Mouse (Mus musculus): ENCODE results near the gene Pole4. TPM values are rescaled to one million over a fixed set of nuclear protein-coding genes. Genes with fewer than 3 reads are reported as not detected.
A peak's percentile ranks its signal among the peaks of the same experiment; 100 is the strongest.
"Not testable (repeated sequence)": the region's sequence is repeated elsewhere in the genome, so short reads cannot be mapped to it uniquely, and the experiment has no call there.

Gene Pole4
- polyA plus RNA-seq, 1 experiment, result 54.0 TPM

- Histone ChIP-seq H3K4me1 (ENCODE audit: control insufficient read depth, insufficient read depth, low read length) (peaks cover 4% of the 10 kb centered on the region), H3K27ac (ENCODE audit: insufficient read depth, low read length) (peak overlapping the region; percentile 39), H3K9ac (ENCODE audit: low read depth, poor library complexity, severe bottlenecking) (no peak overlapping the region), H3K27me3 (ENCODE audit: control insufficient read depth, insufficient read depth, low read length, poor library complexity, severe bottlenecking) (no peaks in the 10 kb centered on the region), H3K36me3 (ENCODE audit: control insufficient read depth, insufficient read depth, low read length, poor library complexity, severe bottlenecking) (no peaks in the 10 kb centered on the region), H3K9me3 (replicated peaks; ENCODE audit: control insufficient read depth, insufficient read depth, low read length, poor library complexity, severe bottlenecking) (no peaks in the 10 kb centered on the region), H3K4me3 (ENCODE audit: low read depth, low read length) (no peak overlapping the region)
- TF ChIP-seq CTCF (IDR thresholded peaks at IDR 0.05; ENCODE audit: low read depth, low read length), result no peak
- no peak for TF ChIP-seq POLR2A (IDR thresholded peaks at IDR 0.05; ENCODE audit: insufficient read depth, low read length)
- TF ChIP-seq EP300 (IDR thresholded peaks at IDR 0.05; ENCODE audit: insufficient read depth, low read depth, low read length), result no peak
These were observed 5.3 kb downstream of the Pole4 start for GRCm38 (mm10) chr6:82699831-82700230.

- Histone ChIP-seq H3K27ac (ENCODE audit: insufficient read depth, low read length) (no peak overlapping the region), H3K36me3 (ENCODE audit: control insufficient read depth, insufficient read depth, low read length, poor library complexity, severe bottlenecking) (no peaks in the 10 kb centered on the region), H3K4me3 (ENCODE audit: low read depth, low read length) (no peak overlapping the region), H3K4me1 (ENCODE audit: control insufficient read depth, insufficient read depth, low read length) (peaks cover 4% of the 10 kb centered on the region), H3K9me3 (replicated peaks; ENCODE audit: control insufficient read depth, insufficient read depth, low read length, poor library complexity, severe bottlenecking) (no peaks in the 10 kb centered on the region), H3K27me3 (ENCODE audit: control insufficient read depth, insufficient read depth, low read length, poor library complexity, severe bottlenecking) (no peaks in the 10 kb centered on the region), H3K9ac (ENCODE audit: low read depth, poor library complexity, severe bottlenecking) (no peak overlapping the region)
- TF ChIP-seq EP300 (IDR thresholded peaks at IDR 0.05; ENCODE audit: insufficient read depth, low read depth, low read length) (no peak), POLR2A (IDR thresholded peaks at IDR 0.05; ENCODE audit: insufficient read depth, low read length) (no peak), CTCF (IDR thresholded peaks at IDR 0.05; ENCODE audit: low read depth, low read length) (no peak)
These were observed 8.4 kb downstream of the Pole4 start for GRCm38 (mm10) chr6:82696736-82697135.

GRCm38 (mm10) chr6:82694668-82695067 lies 10.5 kb downstream of the Pole4 start:
- TF ChIP-seq EP300 (IDR thresholded peaks at IDR 0.05; ENCODE audit: insufficient read depth, low read depth, low read length) (no peak), POLR2A (IDR thresholded peaks at IDR 0.05; ENCODE audit: insufficient read depth, low read length) (no peak), CTCF (IDR thresholded peaks at IDR 0.05; ENCODE audit: low read depth, low read length) (no peak)
- no peaks in the 10 kb centered on the region for H3K27me3 ChIP-seq (ENCODE audit: control insufficient read depth, insufficient read depth, low read length, poor library complexity, severe bottlenecking)
- no peaks in the 10 kb centered on the region for H3K36me3 ChIP-seq (ENCODE audit: control insufficient read depth, insufficient read depth, low read length, poor library complexity, severe bottlenecking)
- no peak overlapping the region for H3K4me3 ChIP-seq (ENCODE audit: low read depth, low read length)
- no peaks in the 10 kb centered on the region for H3K4me1 ChIP-seq (ENCODE audit: control insufficient read depth, insufficient read depth, low read length)
- no peak overlapping the region for H3K9ac ChIP-seq (ENCODE audit: low read depth, poor library complexity, severe bottlenecking)
- H3K27ac ChIP-seq (ENCODE audit: insufficient read depth, low read length), result no peak overlapping the region
- H3K9me3 ChIP-seq (replicated peaks; ENCODE audit: control insufficient read depth, insufficient read depth, low read length, poor library complexity, severe bottlenecking), result no peaks in the 10 kb centered on the region

GRCm38 (mm10) chr6:82689474-82689873 lies 15.7 kb downstream of the Pole4 start:
- Histone ChIP-seq H3K9ac (ENCODE audit: low read depth, poor library complexity, severe bottlenecking) (no peak overlapping the region; the same call in 1 of the 2 replicates), H3K27ac (ENCODE audit: insufficient read depth, low read length) (peak overlapping the region; percentile 99), H3K27me3 (ENCODE audit: control insufficient read depth, insufficient read depth, low read length, poor library complexity, severe bottlenecking) (no peaks in the 10 kb centered on the region), H3K9me3 (replicated peaks; ENCODE audit: control insufficient read depth, insufficient read depth, low read length, poor library complexity, severe bottlenecking) (no peaks in the 10 kb centered on the region), H3K4me3 (ENCODE audit: low read depth, low read length) (no peak overlapping the region), H3K36me3 (ENCODE audit: control insufficient read depth, insufficient read depth, low read length, poor library complexity, severe bottlenecking) (no peaks in the 10 kb centered on the region; the same call in 1 of the 2 replicates), H3K4me1 (ENCODE audit: control insufficient read depth, insufficient read depth, low read length) (no peaks in the 10 kb centered on the region)
- TF ChIP-seq EP300 (IDR thresholded peaks at IDR 0.05; ENCODE audit: insufficient read depth, low read depth, low read length), result no peak
- no peak for TF ChIP-seq CTCF (IDR thresholded peaks at IDR 0.05; ENCODE audit: low read depth, low read length)
- no peak for TF ChIP-seq POLR2A (IDR thresholded peaks at IDR 0.05; ENCODE audit: insufficient read depth, low read length)

DNA sequence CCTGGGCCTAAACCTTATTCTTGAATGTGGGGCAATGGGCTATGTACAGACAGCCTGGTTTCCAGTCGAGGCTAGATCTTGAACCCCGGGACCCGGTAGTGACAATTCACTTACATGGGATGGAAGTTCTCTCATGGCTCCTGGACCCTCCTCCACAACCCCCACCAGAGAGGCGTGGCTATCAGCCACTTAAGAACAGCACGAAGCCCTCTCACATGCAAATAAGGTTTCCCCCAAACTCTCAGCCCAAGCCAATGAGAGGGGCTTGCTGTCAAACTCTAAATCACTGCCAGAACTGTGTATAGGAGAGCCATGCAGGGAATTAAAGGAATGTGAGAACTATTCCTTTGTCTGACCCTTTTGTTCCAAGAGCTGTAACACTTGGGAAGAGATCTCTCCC lies 16.6 kb downstream of the Pole4 start:
- H3K9me3 ChIP-seq (replicated peaks; ENCODE audit: control insufficient read depth, insufficient read depth, low read length, poor library complexity, severe bottlenecking), result not testable (repeated sequence)

GRCm38 (mm10) chr6:82684136-82684535 lies 21.0 kb downstream of the Pole4 start:
- TF ChIP-seq CTCF (IDR thresholded peaks at IDR 0.05; ENCODE audit: low read depth, low read length) (no peak), POLR2A (IDR thresholded peaks at IDR 0.05; ENCODE audit: insufficient read depth, low read length) (no peak), EP300 (IDR thresholded peaks at IDR 0.05; ENCODE audit: insufficient read depth, low read depth, low read length) (no peak)
- no peaks in the 10 kb centered on the region for H3K27me3 ChIP-seq (ENCODE audit: control insufficient read depth, insufficient read depth, low read length, poor library complexity, severe bottlenecking)
- H3K9me3 ChIP-seq (replicated peaks; ENCODE audit: control insufficient read depth, insufficient read depth, low read length, poor library complexity, severe bottlenecking), result no peaks in the 10 kb centered on the region

More for the DNA sequence above, 16.6 kb downstream of the Pole4 start:
- not testable (repeated sequence) for H3K9ac ChIP-seq (ENCODE audit: low read depth, poor library complexity, severe bottlenecking); H3K4me1 ChIP-seq (ENCODE audit: control insufficient read depth, insufficient read depth, low read length); H3K27me3 ChIP-seq (ENCODE audit: control insufficient read depth, insufficient read depth, low read length, poor library complexity, severe bottlenecking); H3K36me3 ChIP-seq (ENCODE audit: control insufficient read depth, insufficient read depth, low read length, poor library complexity, severe bottlenecking)
- peak overlapping the region; percentile 15; the same call in 1 of the 2 replicates for H3K4me3 ChIP-seq (ENCODE audit: low read depth, low read length)
- peak overlapping the region; percentile 99 for H3K27ac ChIP-seq (ENCODE audit: insufficient read depth, low read length)

GRCm38 (mm10) chr6:82679286-82679685 lies 25.9 kb downstream of the Pole4 start:
- H3K27me3 ChIP-seq (ENCODE audit: control insufficient read depth, insufficient read depth, low read length, poor library complexity, severe bottlenecking); H3K9me3 ChIP-seq (replicated peaks; ENCODE audit: control insufficient read depth, insufficient read depth, low read length, poor library complexity, severe bottlenecking): not testable (repeated sequence)

More at GRCm38 (mm10) chr6:82684136-82684535, 21.0 kb downstream of the Pole4 start:
- no peak overlapping the region for H3K4me3 ChIP-seq (ENCODE audit: low read depth, low read length)
- H3K9ac ChIP-seq (ENCODE audit: low read depth, poor library complexity, severe bottlenecking), result no peak overlapping the region
- H3K27ac ChIP-seq (ENCODE audit: insufficient read depth, low read length), result no peak overlapping the region
- no peaks in the 10 kb centered on the region; the same call in 1 of the 2 replicates for H3K36me3 ChIP-seq (ENCODE audit: control insufficient read depth, insufficient read depth, low read length, poor library complexity, severe bottlenecking)
- no peaks in the 10 kb centered on the region for H3K4me1 ChIP-seq (ENCODE audit: control insufficient read depth, insufficient read depth, low read length)

DNA sequence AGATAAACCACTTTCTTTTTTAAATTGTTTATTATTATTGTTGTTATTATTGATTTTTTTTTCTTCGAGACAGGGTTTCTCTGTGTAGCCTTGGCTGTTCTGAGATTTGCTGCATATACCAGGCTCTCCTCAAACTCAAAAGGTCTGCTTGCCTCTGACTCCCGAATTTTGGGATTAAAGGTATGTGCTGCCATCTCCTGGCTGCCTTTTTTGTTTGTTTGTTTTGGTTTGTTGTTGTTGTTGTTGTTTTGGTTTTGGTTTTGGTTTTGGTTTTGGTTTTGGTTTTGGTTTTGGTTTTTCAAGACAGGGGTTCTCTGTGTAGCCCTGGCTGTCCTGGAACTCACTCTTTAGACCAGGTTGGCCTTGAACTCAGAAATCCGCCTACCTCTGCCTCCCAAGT lies 27.5 kb downstream of the Pole4 start:
- not testable (repeated sequence) for H3K9ac ChIP-seq (ENCODE audit: low read depth, poor library complexity, severe bottlenecking); H3K36me3 ChIP-seq (ENCODE audit: control insufficient read depth, insufficient read depth, low read length, poor library complexity, severe bottlenecking); H3K4me3 ChIP-seq (ENCODE audit: low read depth, low read length); H3K9me3 ChIP-seq (replicated peaks; ENCODE audit: control insufficient read depth, insufficient read depth, low read length, poor library complexity, severe bottlenecking); H3K27ac ChIP-seq (ENCODE audit: insufficient read depth, low read length); H3K4me1 ChIP-seq (ENCODE audit: control insufficient read depth, insufficient read depth, low read length); H3K27me3 ChIP-seq (ENCODE audit: control insufficient read depth, insufficient read depth, low read length, poor library complexity, severe bottlenecking)

More at GRCm38 (mm10) chr6:82679286-82679685, 25.9 kb downstream of the Pole4 start:
- H3K27ac ChIP-seq (ENCODE audit: insufficient read depth, low read length); H3K36me3 ChIP-seq (ENCODE audit: control insufficient read depth, insufficient read depth, low read length, poor library complexity, severe bottlenecking); H3K4me3 ChIP-seq (ENCODE audit: low read depth, low read length); H3K9ac ChIP-seq (ENCODE audit: low read depth, poor library complexity, severe bottlenecking); H3K4me1 ChIP-seq (ENCODE audit: control insufficient read depth, insufficient read depth, low read length): not testable (repeated sequence)

All from ES-Bruce4 (cell line).